Mouse (Mus musculus) heart, postnatal 0 days (tissue): ENCODE measurements around the gene Gm45837.

Experiments
- CTCF ChIP-seq: IDR thresholded peaks from 2 replicates; pipeline ENCODE4 v1.5.1; 2016; ENCODE audit warnings: antibody characterized with exemption, control low read depth, low read depth
- EP300 ChIP-seq: IDR thresholded peaks from 2 replicates; pipeline ENCODE4 v1.6.1; 2016; ENCODE audit warnings: antibody characterized with exemption, low read depth

- TF ChIP-seq CTCF (no peak), EP300 (no peak)
Measured at GRCm38 (mm10) chr7:101401510-101401909, 9.2 kb upstream of the Gm45837 start.
